Mouse (Mus musculus) mammary gland, adult 2 months (tissue): ENCODE measurements around the gene Iqcm. TPM values are rescaled to one million over a fixed set of nuclear protein-coding genes. Genes with fewer than 3 reads are reported as not detected.

Experiments
- polyA plus RNA-seq: library from polyadenylated mRNA; depleted of rRNA; stranded (reverse); fragments of >200 nt; gene quantifications from 2 replicates; pipeline ENCODE4 v1.2.3, GENCODE M21; 2012; ENCODE audit warnings: low replicate concordance; rRNA removed

The Iqcm gene
- not detected in 2 replicates for polyA plus RNA-seq

GRCm38 (mm10) chr8:75448394-75448793, at the start of gene Iqcm:
Gene Iqcm (plus strand): TSS chr8:75448694.

GRCm38 (mm10) chr8:75406489-75406888, 42.0 kb upstream of the Iqcm start, which contains the start of gene Gm10358:
Gene Gm10358 (minus strand): TSS chr8:75406589.

Other genes with a start within 250 kb of the Iqcm start
- 1.2 and 2.9 TPM in 2 replicates for gene Rasd2, start 234.8 kb upstream of the Iqcm start, polyA plus RNA-seq
- 0.75 TPM in 1 of 2 replicates, not detected in the other for gene Gm10358, start 42.1 kb upstream of the Iqcm start, polyA plus RNA-seq